Mouse (Mus musculus): ENCODE data around the gene Gpd2. TPM values are rescaled to one million over a fixed set of nuclear protein-coding genes. Genes with fewer than 3 reads are reported as not detected.
A peak's percentile ranks its signal among the peaks of the same experiment; 100 is the strongest.

Gpd2 gene
- polyA plus RNA-seq, 1 experiment from 2014 or later = 22.2 TPM

DNA sequence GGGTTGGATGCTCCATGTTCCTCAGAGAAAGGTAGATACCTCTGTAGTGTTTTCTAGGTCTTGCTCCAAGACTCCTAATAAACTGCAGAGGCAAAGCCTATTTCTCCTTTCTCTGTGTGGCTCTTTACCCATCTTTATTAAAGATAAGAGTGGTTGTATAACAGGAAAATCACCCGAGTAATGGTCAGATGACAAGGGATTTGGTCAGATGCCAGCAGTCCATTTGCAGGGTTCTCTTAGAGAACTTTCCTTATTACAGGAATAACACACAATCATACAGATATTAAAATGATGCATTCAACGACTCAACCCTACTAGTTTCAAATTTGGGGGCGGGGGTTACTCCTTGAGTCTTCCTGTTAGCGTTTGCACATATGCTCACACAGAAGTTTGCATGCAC lies 16.8 kb downstream of the Gpd2 start:
- Histone ChIP-seq H3K27ac (no peak overlapping the region), H3K4me2 (replicated peaks) (no peak overlapping the region), H3K9ac (no peak overlapping the region), H3K36me3 (no peaks in the 10 kb centered on the region), H3K27me3 (replicated peaks) (no peaks in the 10 kb centered on the region), H3K4me3 (replicated peaks) (no peak overlapping the region), H3K4me1 (replicated peaks) (no peaks in the 10 kb centered on the region), H3K9me3 (no peaks in the 10 kb centered on the region)
- no peak for ATAC-seq
- 80% methylated on average over 4 of the region's 4 CpGs for WGBS

DNA sequence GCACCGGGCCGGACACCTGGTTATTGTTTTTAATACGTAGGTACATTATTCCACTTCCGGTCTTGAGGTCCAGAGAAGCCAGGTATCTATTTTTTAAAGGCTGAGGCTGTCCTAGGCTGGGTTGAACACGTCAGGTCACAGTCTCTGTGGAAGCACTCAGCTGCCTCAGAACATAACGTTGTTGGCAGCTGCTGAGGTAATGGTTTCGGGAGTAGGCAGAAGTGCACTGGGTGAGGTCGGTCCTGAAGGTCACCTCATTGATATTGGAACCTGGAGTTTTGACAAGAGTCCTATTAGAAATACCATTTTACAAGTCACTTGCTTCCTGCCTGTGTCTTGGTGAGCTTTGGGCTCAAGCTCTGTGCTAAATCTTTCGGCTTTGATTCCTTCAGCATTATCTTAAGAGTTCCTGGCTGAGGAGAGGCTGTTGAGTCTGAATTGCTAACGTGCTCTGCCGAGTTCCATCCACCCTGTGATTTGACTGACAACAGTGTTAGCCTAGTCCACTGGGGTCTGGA lies 17.8 kb downstream of the Gpd2 start:
- Histone ChIP-seq H3K27ac (no peak overlapping the region), H3K9me3 (no peaks in the 10 kb centered on the region), H3K36me3 (no peaks in the 10 kb centered on the region), H3K9ac (no peak overlapping the region), H3K27me3 (replicated peaks) (no peaks in the 10 kb centered on the region), H3K4me2 (replicated peaks) (no peak overlapping the region), H3K4me1 (replicated peaks) (no peaks in the 10 kb centered on the region), H3K4me3 (replicated peaks) (no peak overlapping the region)
- 77% methylated on average over 11 of the region's 11 CpGs for WGBS
- ATAC-seq = no peak; the same call in 1 of the 2 replicates

GRCm38 (mm10) chr2:57255836-57256235 lies 18.4 kb downstream of the Gpd2 start:
- H3K9ac ChIP-seq = no peak overlapping the region
- H3K4me1 ChIP-seq (replicated peaks) = no peaks in the 10 kb centered on the region
- H3K36me3 ChIP-seq = no peaks in the 10 kb centered on the region
- no peaks in the 10 kb centered on the region for H3K9me3 ChIP-seq
- H3K27me3 ChIP-seq (replicated peaks) = no peaks in the 10 kb centered on the region
- no peak overlapping the region for H3K27ac ChIP-seq
- no peak overlapping the region for H3K4me3 ChIP-seq (replicated peaks)
- WGBS = 71% methylated on average over 3 of the region's 3 CpGs
- ATAC-seq = no peak
- H3K4me2 ChIP-seq (replicated peaks) = no peak overlapping the region

GRCm38 (mm10) chr2:57256459-57256858 lies 19.0 kb downstream of the Gpd2 start:
- no peak for ATAC-seq
- Histone ChIP-seq H3K9ac (no peak overlapping the region), H3K27ac (no peak overlapping the region), H3K36me3 (no peaks in the 10 kb centered on the region), H3K4me1 (replicated peaks) (no peaks in the 10 kb centered on the region), H3K4me3 (replicated peaks) (no peak overlapping the region), H3K27me3 (replicated peaks) (no peaks in the 10 kb centered on the region), H3K9me3 (no peaks in the 10 kb centered on the region), H3K4me2 (replicated peaks) (no peak overlapping the region)
- WGBS = 45% methylated on average over 6 of the region's 6 CpGs

DNA sequence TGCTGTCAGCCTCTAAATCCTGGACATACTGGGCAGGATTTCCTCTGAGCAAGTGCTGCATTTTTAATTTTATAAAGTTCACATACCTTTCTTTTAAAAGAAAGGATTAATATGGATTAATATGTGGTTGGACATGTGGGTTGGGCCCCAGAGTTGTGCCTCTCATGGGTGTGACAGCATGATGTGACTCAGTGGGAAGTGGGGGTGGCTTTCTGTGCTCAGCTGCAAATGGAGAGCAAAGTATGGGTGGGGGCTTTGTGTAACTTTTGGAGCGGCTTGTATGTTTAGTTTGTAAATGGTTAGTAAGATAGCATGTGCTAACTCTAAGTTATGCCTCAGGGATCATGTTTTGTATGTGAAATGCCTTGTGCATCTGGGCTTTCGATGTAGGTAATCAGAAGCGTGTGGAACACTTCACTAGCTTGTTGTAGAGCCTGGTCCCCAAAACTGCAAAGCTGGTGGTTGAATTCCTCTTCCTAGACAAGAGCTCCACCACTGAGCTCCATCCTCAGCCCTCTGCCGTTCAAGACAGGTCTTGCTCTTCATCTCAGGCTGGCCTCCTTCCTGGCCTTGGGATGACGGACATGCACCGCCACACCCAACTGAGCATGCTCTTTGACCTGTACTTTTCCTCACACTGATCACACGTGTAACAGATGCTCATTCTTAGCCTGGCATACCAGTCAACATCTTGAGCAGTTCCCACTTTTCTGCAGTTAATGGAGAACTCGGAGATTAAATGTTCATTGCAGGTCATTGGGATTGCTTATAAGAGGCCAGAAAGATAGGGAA lies 24.0 kb downstream of the Gpd2 start:
- H3K36me3 ChIP-seq = no peaks in the 10 kb centered on the region
- H3K4me2 ChIP-seq (replicated peaks) = no peak overlapping the region
- no peaks in the 10 kb centered on the region for H3K4me1 ChIP-seq (replicated peaks)
- WGBS = 80% methylated on average over 8 of the region's 8 CpGs
- no peak overlapping the region for H3K9ac ChIP-seq
- H3K27ac ChIP-seq = no peak overlapping the region
- H3K9me3 ChIP-seq = no peaks in the 10 kb centered on the region
- no peak overlapping the region for H3K4me3 ChIP-seq (replicated peaks)
- no peaks in the 10 kb centered on the region for H3K27me3 ChIP-seq (replicated peaks)
- ATAC-seq = peak; percentile 52; the same call in 1 of the 2 replicates

DNA sequence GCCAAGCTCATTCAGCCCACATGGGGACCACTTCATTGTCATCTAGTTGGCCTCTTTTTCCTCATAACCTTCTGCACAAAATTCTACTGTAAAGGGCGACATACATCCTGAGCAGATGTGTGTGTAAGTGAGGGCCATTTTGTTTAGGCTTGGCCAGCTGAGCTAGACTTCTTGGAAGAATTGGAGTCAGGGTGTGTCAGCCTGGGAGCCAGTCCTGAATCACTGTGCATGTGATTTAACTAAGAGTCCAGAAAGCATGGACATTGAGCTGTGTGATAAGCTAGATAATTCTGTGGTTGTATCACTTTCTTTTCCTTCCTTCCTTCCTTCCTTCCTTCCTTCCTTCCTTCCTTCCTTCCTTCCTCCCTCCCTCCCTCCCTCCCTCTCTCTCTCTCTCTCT lies 26.0 kb downstream of the Gpd2 start:
- H3K27ac ChIP-seq = no peak overlapping the region
- H3K9ac ChIP-seq = no peak overlapping the region
- H3K4me3 ChIP-seq (replicated peaks) = no peak overlapping the region
- H3K27me3 ChIP-seq (replicated peaks) = no peaks in the 10 kb centered on the region
- WGBS = 84% methylated on average over 1 of the region's 1 CpGs
- peak; percentile 81 for ATAC-seq
- no peaks in the 10 kb centered on the region for H3K9me3 ChIP-seq
- H3K4me1 ChIP-seq (replicated peaks) = no peaks in the 10 kb centered on the region
- H3K4me2 ChIP-seq (replicated peaks) = no peak overlapping the region
- no peaks in the 10 kb centered on the region for H3K36me3 ChIP-seq

GRCm38 (mm10) chr2:57264912-57265311 lies 27.5 kb downstream of the Gpd2 start:
- H3K9ac ChIP-seq = no peak overlapping the region
- H3K9me3 ChIP-seq = no peaks in the 10 kb centered on the region
- H3K27me3 ChIP-seq (replicated peaks) = no peaks in the 10 kb centered on the region
- no peak overlapping the region for H3K4me3 ChIP-seq (replicated peaks)
- no peaks in the 10 kb centered on the region for H3K36me3 ChIP-seq
- ATAC-seq = no peak
- no peak overlapping the region for H3K4me2 ChIP-seq (replicated peaks)
- 80% methylated on average over 7 of the region's 7 CpGs for WGBS
- H3K4me1 ChIP-seq (replicated peaks) = no peaks in the 10 kb centered on the region
- no peak overlapping the region for H3K27ac ChIP-seq

- Histone ChIP-seq H3K4me1 (replicated peaks) (no peaks in the 10 kb centered on the region), H3K9ac (no peak overlapping the region), H3K9me3 (no peaks in the 10 kb centered on the region), H3K27me3 (replicated peaks) (no peaks in the 10 kb centered on the region), H3K4me3 (replicated peaks) (no peak overlapping the region), H3K4me2 (replicated peaks) (no peak overlapping the region), H3K27ac (no peak overlapping the region), H3K36me3 (no peaks in the 10 kb centered on the region)
- 88% methylated on average over 4 of the region's 4 CpGs for WGBS
- ATAC-seq = no peak
These were observed 29.4 kb downstream of the Gpd2 start for GRCm38 (mm10) chr2:57266679-57267393.

DNA sequence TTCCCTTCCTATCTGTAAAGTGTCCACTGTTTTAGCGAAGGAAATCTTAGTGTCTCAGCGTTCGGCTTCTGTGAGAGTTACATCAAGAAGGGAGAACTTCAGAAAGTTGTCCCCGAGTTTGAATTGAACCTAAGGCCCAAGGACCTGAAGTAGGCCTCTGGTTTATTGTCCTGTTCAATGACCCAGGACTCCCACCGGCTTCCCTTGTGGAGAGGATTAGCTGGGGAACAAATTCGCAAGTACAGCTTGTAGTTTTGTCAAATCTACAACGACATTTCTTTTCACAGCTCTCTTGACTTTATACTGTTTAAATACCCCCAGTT lies 29.9 kb downstream of the Gpd2 start:
- H3K9me3 ChIP-seq = no peaks in the 10 kb centered on the region
- no peak overlapping the region for H3K9ac ChIP-seq
- no peaks in the 10 kb centered on the region for H3K4me1 ChIP-seq (replicated peaks)
- no peak overlapping the region for H3K4me2 ChIP-seq (replicated peaks)
- no peaks in the 10 kb centered on the region for H3K36me3 ChIP-seq
- no peak for ATAC-seq
- WGBS = 51% methylated on average over 7 of the region's 7 CpGs
- H3K27me3 ChIP-seq (replicated peaks) = no peaks in the 10 kb centered on the region
- H3K27ac ChIP-seq = no peak overlapping the region
- H3K4me3 ChIP-seq (replicated peaks) = no peak overlapping the region

GRCm38 (mm10) chr2:57267896-57268295 lies 30.5 kb downstream of the Gpd2 start:
- no peaks in the 10 kb centered on the region for H3K4me1 ChIP-seq (replicated peaks)
- WGBS = 77% methylated on average over 7 of the region's 7 CpGs
- no peak for ATAC-seq

DNA sequence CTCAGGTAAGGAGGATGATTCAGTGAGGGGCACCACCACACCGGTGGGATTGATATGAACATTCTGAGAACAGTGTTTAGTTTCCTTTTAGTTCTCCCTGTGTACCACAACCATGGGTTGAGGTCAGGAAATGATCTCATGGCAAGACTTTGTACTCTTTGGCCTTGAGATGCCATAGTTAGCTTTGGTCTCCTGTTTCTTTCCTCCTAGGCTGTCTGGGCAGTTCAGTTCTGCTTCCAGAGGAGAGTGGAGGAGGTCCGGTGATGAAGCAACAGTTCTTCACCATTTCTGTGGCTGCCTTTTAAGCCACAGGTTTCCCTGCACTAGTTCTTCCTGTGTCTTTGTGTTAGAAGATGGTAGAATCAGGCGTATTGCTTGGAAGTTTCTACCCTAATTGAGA lies 31.4 kb downstream of the Gpd2 start:
- H3K36me3 ChIP-seq = no peaks in the 10 kb centered on the region
- no peak overlapping the region for H3K4me2 ChIP-seq (replicated peaks)
- no peak overlapping the region for H3K9ac ChIP-seq
- no peaks in the 10 kb centered on the region for H3K4me1 ChIP-seq (replicated peaks)
- H3K9me3 ChIP-seq = no peaks in the 10 kb centered on the region
- no peak overlapping the region for H3K4me3 ChIP-seq (replicated peaks)
- 87% methylated on average over 3 of the region's 3 CpGs for WGBS
- no peaks in the 10 kb centered on the region for H3K27me3 ChIP-seq (replicated peaks)
- no peak for ATAC-seq
- H3K27ac ChIP-seq = no peak overlapping the region

More at GRCm38 (mm10) chr2:57267896-57268295, 30.5 kb downstream of the Gpd2 start:
- Histone ChIP-seq H3K9ac (no peak overlapping the region), H3K36me3 (no peaks in the 10 kb centered on the region), H3K4me3 (replicated peaks) (no peak overlapping the region), H3K27ac (no peak overlapping the region), H3K4me2 (replicated peaks) (no peak overlapping the region), H3K27me3 (replicated peaks) (no peaks in the 10 kb centered on the region), H3K9me3 (no peaks in the 10 kb centered on the region)

GRCm38 (mm10) chr2:57269690-57270435 lies 32.4 kb downstream of the Gpd2 start:
- 51% methylated on average over 13 of the region's 13 CpGs for WGBS
- peak; percentile 73 for ATAC-seq

More at GRCm38 (mm10) chr2:57269690-57270435, 32.4 kb downstream of the Gpd2 start:
- H3K36me3 ChIP-seq = no peaks in the 10 kb centered on the region
- H3K27ac ChIP-seq = no peak overlapping the region
- H3K4me2 ChIP-seq (replicated peaks) = no peak overlapping the region
- no peak overlapping the region for H3K9ac ChIP-seq
- no peaks in the 10 kb centered on the region for H3K4me1 ChIP-seq (replicated peaks)
- no peak overlapping the region for H3K4me3 ChIP-seq (replicated peaks)
- H3K27me3 ChIP-seq (replicated peaks) = no peaks in the 10 kb centered on the region
- H3K9me3 ChIP-seq = no peaks in the 10 kb centered on the region

Measured in intestine, embryonic 15.5 days (tissue).